Comparison of ENCODE assay signal across 28 mouse cellular contexts in genomic region chr12:54641374-54641773, GRCm38 (mm10).
"Had no signal": no experiment of that assay in that cellular context is flagged by ENCODE, and none has a peak within 500 bp of the region (broad histone marks: within the 10 kb centered on the region; RNA-seq: fewer than 3 reads in every experiment).

No protein-coding gene starts in this region.

- H3K27ac ChIP-seq: embryonic facial prominence, embryonic 10.5 days; embryonic facial prominence, embryonic 13.5 days; embryonic facial prominence, embryonic 15.5 days; forebrain, embryonic 10.5 days; forebrain, embryonic 12.5 days; forebrain, embryonic 13.5 days; forebrain, embryonic 15.5 days; heart, adult 2 months had no signal

- H3K4me1 ChIP-seq: embryonic facial prominence, embryonic 10.5 days; embryonic facial prominence, embryonic 12.5 days; embryonic facial prominence, embryonic 13.5 days; embryonic facial prominence, embryonic 15.5 days; forebrain, embryonic 10.5 days; forebrain, embryonic 12.5 days; forebrain, embryonic 13.5 days; forebrain, embryonic 15.5 days had no signal

- H3K9ac ChIP-seq: embryonic facial prominence, embryonic 12.5 days; embryonic facial prominence, embryonic 13.5 days; embryonic facial prominence, embryonic 15.5 days; forebrain, embryonic 12.5 days; forebrain, embryonic 13.5 days; forebrain, embryonic 15.5 days; forebrain, postnatal 0 days had no signal

- H3K9me3 ChIP-seq: embryonic facial prominence, embryonic 10.5 days; embryonic facial prominence, embryonic 12.5 days; embryonic facial prominence, embryonic 13.5 days; embryonic facial prominence, embryonic 15.5 days; forebrain, embryonic 10.5 days; forebrain, embryonic 12.5 days; forebrain, embryonic 13.5 days; forebrain, embryonic 15.5 days had no signal

- H3K36me3 ChIP-seq: embryonic facial prominence, embryonic 12.5 days; forebrain, embryonic 12.5 days; forebrain, embryonic 15.5 days had no signal

- DNase-seq: cerebellum, adult 2 months; cerebellum, adult 8-10 months; cerebellum, adult 9-10 months; cerebellum, adult 9-11 months; cerebellum, postnatal 10 days; cerebellum, postnatal 14 days; cerebellum, postnatal 25 days; cerebellum, postnatal 36 days; embryo, embryonic 11 days; forebrain, postnatal 0 days; gastrocnemius, adult 2 months; gastrocnemius, postnatal 10 days; gastrocnemius, postnatal 14 days; gastrocnemius, postnatal 25 days; gastrocnemius, postnatal 36 days; heart, adult 18-20 months; heart, adult 2 months had no signal

- ATAC-seq: forebrain, embryonic 13.5 days; forebrain, embryonic 14.5 days; forebrain, embryonic 15.5 days; forebrain, embryonic 16.5 days; forebrain, postnatal 0 days had no signal

- H3K27me3 ChIP-seq: embryonic facial prominence, embryonic 12.5 days; embryonic facial prominence, embryonic 13.5 days; embryonic facial prominence, embryonic 15.5 days; forebrain, embryonic 12.5 days; forebrain, embryonic 13.5 days; forebrain, embryonic 15.5 days had no signal

- H3K4me3 ChIP-seq: embryonic facial prominence, embryonic 10.5 days; embryonic facial prominence, embryonic 12.5 days; embryonic facial prominence, embryonic 13.5 days; embryonic facial prominence, embryonic 15.5 days; erythroblast, embryonic 14.5 days; forebrain, embryonic 10.5 days; forebrain, embryonic 12.5 days; forebrain, embryonic 13.5 days; forebrain, embryonic 15.5 days; gastrocnemius, adult 2 months; heart, adult 2 months had no signal

- H3K4me2 ChIP-seq: embryonic facial prominence, embryonic 12.5 days; embryonic facial prominence, embryonic 13.5 days; embryonic facial prominence, embryonic 15.5 days; forebrain, embryonic 12.5 days; forebrain, embryonic 13.5 days; forebrain, embryonic 15.5 days had no signal
